Mouse (Mus musculus) small intestine, adult 2 months (tissue): ENCODE measurements around the gene Aftph.

ENCODE experiments used
- CTCF ChIP-seq: fragments of 200-500 bp; IDR thresholded peaks from 2 replicates; pipeline ENCODE4 v1.5.1; 2012; ENCODE audit warnings: low read depth, mild to moderate bottlenecking, control low read depth, inconsistent platforms, low read length, moderate library complexity, mixed read lengths; ENCODE audit not compliant: insufficient replicate concordance, insufficient read length; ENCODE audit errors: extremely low read depth
- POLR2A ChIP-seq: fragments of 200-500 bp; IDR thresholded peaks from 2 replicates; pipeline ENCODE4 v1.6.1; 2012; ENCODE audit warnings: low read depth, mild to moderate bottlenecking, control low read depth, inconsistent platforms, low read length, moderate library complexity

GRCm38 (mm10) chr11:20638841-20639240 lies 102.5 kb downstream of the Aftph start:
- peak; percentile 94; the same call in 1 of the 2 replicates for TF ChIP-seq CTCF
- TF ChIP-seq POLR2A: no peak
